Mouse (Mus musculus) heart, embryonic 13.5 days (tissue): ENCODE measurements at regions not wholly inside any gene's neighbourhood (a gene's known extent, or its start where the extent isn't known, plus 50 kb on each side); places are given as distances from the start of the nearest gene placed in this dataset.

Experiments used
- ATAC-seq: fragments of 200-750 bp; cut with Nextera tagmentation; 2 replicates; pipeline ENCODE4 v1.8.0; 2017; ENCODE audit warnings: moderate TSS enrichment; ENCODE audit not compliant: insufficient number of reproducible peaks, low FRiP score, low TSS enrichment; ENCODE audit errors: extremely low read depth
- H3K27ac ChIP-seq: fragments of 300-500 bp; sonication (generic); replicated peaks from 2 replicates; pipeline ENCODE4 v1.5.1; 2015; ENCODE audit warnings: moderate library complexity, mild to moderate bottlenecking, inconsistent platforms
- H3K27me3 ChIP-seq: fragments of 300-500 bp; sonication (generic); replicated peaks from 2 replicates; pipeline ENCODE4 v1.6.1; 2015; ENCODE audit warnings: mild to moderate bottlenecking, inconsistent platforms
- H3K36me3 ChIP-seq: fragments of 300-500 bp; sonication (generic); 2 replicates; pipeline ENCODE4 v1.6.1; 2015; ENCODE audit warnings: mild to moderate bottlenecking, inconsistent platforms
- H3K4me1 ChIP-seq: fragments of 300-500 bp; sonication (generic); 2 replicates; pipeline ENCODE4 v1.6.1; 2015; ENCODE audit warnings: inconsistent platforms
- H3K4me2 ChIP-seq: fragments of 300-500 bp; sonication (generic); 2 replicates; pipeline ENCODE4 v1.6.1; 2015; ENCODE audit warnings: inconsistent platforms, mild to moderate bottlenecking, moderate library complexity
- H3K4me3 ChIP-seq: fragments of 300-500 bp; sonication (generic); 2 replicates; pipeline ENCODE4 v1.5.1; 2015; ENCODE audit warnings: moderate library complexity, mild to moderate bottlenecking, inconsistent platforms
- H3K9ac ChIP-seq: fragments of 300-500 bp; sonication (generic); 2 replicates; pipeline ENCODE4 v1.6.1; 2015; ENCODE audit warnings: inconsistent platforms, mild to moderate bottlenecking, moderate library complexity
- H3K9me3 ChIP-seq: fragments of 300-500 bp; sonication (generic); 2 replicates; pipeline ENCODE4 v1.6.1; 2016; ENCODE audit warnings: inconsistent platforms
- WGBS: fragments of 180-500 bp; shearing (Covaris S2); methylation state at CpG from one replicate; pipeline ENCODE4 v1.1.7; 2015; ENCODE audit warnings: mixed read lengths; 5-methylcytosine and 5-hydroxymethylcytosine counted together

GRCm38 (mm10) chr9:120852572-120852971 lies 76.4 kb upstream of the Ctnnb1 start:
- Histone ChIP-seq H3K27me3 (no peaks in the 10 kb centered on the region), H3K36me3 (no peaks in the 10 kb centered on the region), H3K4me2 (no peak overlapping the region), H3K4me1 (peaks cover 52% of the 10 kb centered on the region), H3K27ac (peak overlapping the region; percentile 83), H3K4me3 (no peak overlapping the region), H3K9me3 (no peaks in the 10 kb centered on the region), H3K9ac (peak overlapping the region; percentile 47)
- ATAC-seq: no peak
- 43% methylated on average over 6 of the region's 6 CpGs for WGBS

DNA sequence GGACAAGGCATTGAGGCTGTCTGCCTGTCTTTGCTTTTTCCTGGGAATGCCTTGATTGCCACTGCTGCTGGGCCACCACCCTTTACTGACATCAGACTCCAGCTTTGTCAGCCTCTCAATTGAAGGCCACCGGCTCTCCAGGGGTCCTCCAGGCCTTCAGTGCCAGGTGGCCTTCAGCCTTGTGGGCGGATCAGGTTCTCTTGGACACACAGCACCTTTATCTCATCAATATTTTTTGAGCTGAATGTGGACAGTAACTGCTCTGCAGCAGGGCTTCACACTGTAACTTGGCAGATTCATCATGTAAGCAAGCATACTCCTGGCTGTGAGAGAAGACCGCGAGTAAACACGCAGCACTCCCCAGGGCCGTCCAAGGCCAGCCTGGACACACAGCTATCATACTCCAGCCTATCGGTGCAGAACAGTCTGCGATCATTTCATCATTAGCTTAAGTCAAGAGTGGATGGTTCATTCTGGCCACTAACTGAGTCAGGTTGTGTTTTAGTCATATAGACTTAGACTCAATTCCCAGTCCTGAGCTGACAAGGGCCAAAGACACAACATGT lies 75.9 kb upstream of the Ctnnb1 start:
- WGBS: 87% methylated on average over 8 of the region's 8 CpGs
- Histone ChIP-seq H3K9me3 (no peaks in the 10 kb centered on the region), H3K4me2 (no peak overlapping the region), H3K9ac (peak overlapping the region; percentile 47), H3K4me1 (peaks cover 47% of the 10 kb centered on the region), H3K4me3 (no peak overlapping the region), H3K27me3 (no peaks in the 10 kb centered on the region), H3K27ac (peak overlapping the region; percentile 83), H3K36me3 (no peaks in the 10 kb centered on the region)
- no peak for ATAC-seq

- H3K9me3 ChIP-seq: no peaks in the 10 kb centered on the region
- WGBS: 75% methylated on average over 7 of the region's 7 CpGs
- no peak overlapping the region for H3K4me3 ChIP-seq
- ATAC-seq: no peak
- no peak overlapping the region for H3K9ac ChIP-seq
- no peaks in the 10 kb centered on the region for H3K36me3 ChIP-seq
- H3K4me1 ChIP-seq: peaks cover 35% of the 10 kb centered on the region
- no peaks in the 10 kb centered on the region for H3K27me3 ChIP-seq
- no peak overlapping the region for H3K27ac ChIP-seq
- no peak overlapping the region for H3K4me2 ChIP-seq
Observed at GRCm38 (mm10) chr9:120854351-120854750, 74.7 kb upstream of the Ctnnb1 start.

GRCm38 (mm10) chr9:120855293-120856050 lies 73.5 kb upstream of the Ctnnb1 start:
- Histone ChIP-seq H3K4me3 (no peak overlapping the region), H3K4me1 (peaks cover 28% of the 10 kb centered on the region), H3K9ac (no peak overlapping the region), H3K36me3 (no peaks in the 10 kb centered on the region), H3K4me2 (no peak overlapping the region), H3K9me3 (no peaks in the 10 kb centered on the region), H3K27ac (no peak overlapping the region), H3K27me3 (no peaks in the 10 kb centered on the region)
- 46% methylated on average over 3 of the region's 3 CpGs for WGBS
- ATAC-seq: no peak

- Histone ChIP-seq H3K9me3 (no peaks in the 10 kb centered on the region), H3K4me3 (no peak overlapping the region), H3K36me3 (no peaks in the 10 kb centered on the region), H3K27ac (no peak overlapping the region), H3K27me3 (no peaks in the 10 kb centered on the region; the same call in 1 of the 2 replicates), H3K4me1 (peaks cover 14% of the 10 kb centered on the region), H3K4me2 (no peak overlapping the region), H3K9ac (no peak overlapping the region)
- no peak for ATAC-seq
- 76% methylated on average over 6 of the region's 6 CpGs for WGBS
Observed at GRCm38 (mm10) chr9:120857849-120858510, 71.0 kb upstream of the Ctnnb1 start.

DNA sequence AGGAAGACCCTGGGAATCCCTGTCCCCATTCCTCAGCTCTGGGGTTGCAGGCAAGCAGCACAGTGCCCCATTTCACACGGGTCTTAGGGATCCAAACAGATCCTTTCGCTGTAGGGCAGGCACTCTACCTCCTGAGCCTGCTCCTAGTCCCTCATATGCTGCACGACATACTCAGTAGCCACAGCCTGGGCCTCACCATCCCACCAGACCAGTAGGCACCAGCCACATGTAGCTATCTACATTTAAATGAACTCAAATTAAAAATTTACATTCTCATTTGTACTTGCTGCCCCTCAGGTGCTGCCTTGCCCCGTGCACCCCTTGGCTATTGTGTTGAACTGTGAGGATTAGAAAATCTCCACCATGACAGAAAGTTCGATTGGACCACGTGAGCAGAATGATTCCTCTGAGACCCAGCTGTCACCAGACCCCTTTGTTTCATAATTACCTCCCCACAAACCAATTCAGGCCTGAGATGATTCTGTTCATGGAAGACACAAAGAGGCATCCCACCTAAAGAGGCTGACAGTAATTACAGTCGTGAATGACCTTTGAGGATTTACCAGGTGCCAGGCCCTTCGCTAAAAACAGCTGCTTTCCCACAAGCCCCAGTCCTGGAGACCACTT lies 67.9 kb upstream of the Ctnnb1 start:
- WGBS: 69% methylated on average over 8 of the region's 8 CpGs
- no peak overlapping the region for H3K9ac ChIP-seq
- no peak for ATAC-seq
- no peaks in the 10 kb centered on the region for H3K9me3 ChIP-seq
- no peak overlapping the region for H3K4me2 ChIP-seq
- no peak overlapping the region for H3K4me3 ChIP-seq
- peaks cover 9% of the 10 kb centered on the region for H3K4me1 ChIP-seq
- H3K36me3 ChIP-seq: no peaks in the 10 kb centered on the region
- no peaks in the 10 kb centered on the region; the same call in 1 of the 2 replicates for H3K27me3 ChIP-seq
- no peak overlapping the region for H3K27ac ChIP-seq

GRCm38 (mm10) chr9:120861788-120862345 lies 67.1 kb upstream of the Ctnnb1 start:
- Histone ChIP-seq H3K36me3 (no peaks in the 10 kb centered on the region), H3K4me1 (peaks cover 14% of the 10 kb centered on the region), H3K27me3 (no peaks in the 10 kb centered on the region; the same call in 1 of the 2 replicates), H3K4me3 (no peak overlapping the region), H3K27ac (no peak overlapping the region), H3K9me3 (no peaks in the 10 kb centered on the region), H3K9ac (0 out of 2 replicates have a peak overlapping the region, but pooled peaks have one; percentile 33), H3K4me2 (no peak overlapping the region)
- no peak for ATAC-seq
- WGBS: 75% methylated on average over 12 of the region's 12 CpGs

- Histone ChIP-seq H3K27me3 (no peaks in the 10 kb centered on the region; the same call in 1 of the 2 replicates), H3K36me3 (no peaks in the 10 kb centered on the region), H3K27ac (no peak overlapping the region), H3K4me2 (no peak overlapping the region), H3K9me3 (no peaks in the 10 kb centered on the region), H3K9ac (no peak overlapping the region), H3K4me3 (no peak overlapping the region), H3K4me1 (peaks cover 39% of the 10 kb centered on the region)
- no peak for ATAC-seq
- WGBS: 77% methylated on average over 3 of the region's 3 CpGs
Observed at GRCm38 (mm10) chr9:120864410-120864809, 64.6 kb upstream of the Ctnnb1 start.

DNA sequence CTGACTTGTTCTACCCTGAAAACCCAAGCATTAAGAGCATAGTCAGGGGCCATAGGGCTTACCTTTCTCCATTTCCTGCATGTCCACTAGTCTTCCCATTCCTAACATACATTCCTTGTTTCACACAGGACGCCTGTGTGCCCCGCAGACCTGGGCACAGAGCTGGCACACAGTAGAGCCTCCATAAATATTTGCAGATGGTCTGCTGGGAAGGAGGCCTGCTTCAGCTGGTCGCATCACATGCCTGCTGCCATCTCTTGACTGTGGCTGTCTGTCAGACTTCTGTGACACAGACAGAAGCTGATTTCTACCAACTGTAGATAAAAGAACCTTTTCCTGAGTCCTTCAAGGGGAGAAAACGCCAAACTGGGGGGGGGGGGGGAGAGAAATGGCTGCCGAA lies 62.8 kb upstream of the Ctnnb1 start:
- ATAC-seq: no peak
- Histone ChIP-seq H3K4me3 (no peak overlapping the region), H3K9ac (peak overlapping the region; percentile 47; the same call in 1 of the 2 replicates), H3K9me3 (no peaks in the 10 kb centered on the region), H3K27me3 (no peaks in the 10 kb centered on the region; the same call in 1 of the 2 replicates), H3K4me1 (peaks cover 54% of the 10 kb centered on the region), H3K36me3 (no peaks in the 10 kb centered on the region), H3K4me2 (0 out of 2 replicates have a peak overlapping the region, but pooled peaks have one; percentile 24), H3K27ac (peak overlapping the region; percentile 92)
- 38% methylated on average over 5 of the region's 5 CpGs for WGBS

GRCm38 (mm10) chr9:120866709-120867108 lies 62.3 kb upstream of the Ctnnb1 start:
- Histone ChIP-seq H3K4me2 (peak overlapping the region; percentile 24; the same call in 1 of the 2 replicates), H3K27ac (peak overlapping the region; percentile 92), H3K4me1 (peaks cover 54% of the 10 kb centered on the region), H3K4me3 (no peak overlapping the region), H3K9ac (peak overlapping the region; percentile 47; the same call in 1 of the 2 replicates), H3K27me3 (no peaks in the 10 kb centered on the region; the same call in 1 of the 2 replicates), H3K9me3 (no peaks in the 10 kb centered on the region), H3K36me3 (no peaks in the 10 kb centered on the region)
- WGBS: 12% methylated on average over 4 of the region's 4 CpGs
- peak; percentile 59; the same call in 1 of the 2 replicates for ATAC-seq

DNA sequence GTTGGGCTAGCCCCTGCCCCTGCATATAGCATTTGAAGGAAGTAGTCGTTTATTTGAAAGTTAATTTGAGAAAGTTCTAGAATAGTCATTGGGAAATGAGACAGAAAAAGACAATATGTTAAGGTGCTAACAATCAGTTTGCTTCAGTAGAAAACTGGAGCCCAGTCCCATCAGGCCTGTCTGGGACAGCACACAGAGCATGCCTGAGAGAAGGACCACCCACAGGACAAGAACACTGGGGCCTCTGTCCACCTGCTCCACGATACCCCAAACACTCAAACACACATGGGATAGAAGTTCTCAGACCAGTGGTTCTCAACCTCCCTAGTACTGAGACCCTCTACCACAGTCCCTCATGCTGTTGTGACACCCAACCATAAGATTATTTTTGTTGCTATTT lies 61.2 kb upstream of the Ctnnb1 start:
- Histone ChIP-seq H3K4me1 (peaks cover 54% of the 10 kb centered on the region), H3K4me2 (no peak overlapping the region), H3K27ac (no peak overlapping the region), H3K36me3 (no peaks in the 10 kb centered on the region), H3K9me3 (peaks cover 6% of the 10 kb centered on the region; the same call in 1 of the 2 replicates), H3K9ac (no peak overlapping the region), H3K4me3 (no peak overlapping the region), H3K27me3 (no peaks in the 10 kb centered on the region)
- ATAC-seq: no peak
- 79% methylated on average over 2 of the region's 2 CpGs for WGBS
